Mouse (Mus musculus) lung, postnatal 14 days (tissue): ENCODE results near the gene Sprr2d.

Experiments used
- DNase-seq: peaks from one replicate; pipeline ENCODE4 v3.0.0; 2021

Sprr2d gene

GRCm38 (mm10) chr3:92338840-92339239 lies at the start of gene Sprr2d:
Gene Sprr2d (plus strand): TSS chr3:92339140.
- no peak for DNase-seq

DNA sequence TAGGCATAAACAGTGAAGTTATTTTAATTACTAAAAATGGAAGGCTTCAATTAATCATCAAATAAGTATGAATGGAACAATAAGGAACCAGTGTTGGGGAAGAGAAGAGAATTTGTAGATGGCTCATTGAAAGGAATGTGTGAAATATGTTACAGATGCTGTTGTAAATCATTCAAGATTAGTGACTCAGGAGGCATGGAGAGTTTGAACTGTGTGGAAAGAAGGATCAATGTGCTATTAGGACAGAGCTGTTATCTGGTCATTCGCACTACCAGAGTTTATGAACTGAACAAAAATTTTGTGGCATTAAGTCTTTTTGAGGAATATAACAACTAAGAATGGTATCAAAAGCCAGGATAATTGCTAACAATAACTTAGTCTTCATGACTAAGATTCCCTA lies 31.5 kb upstream of the Sprr2d start:
- no peak for DNase-seq

DNA sequence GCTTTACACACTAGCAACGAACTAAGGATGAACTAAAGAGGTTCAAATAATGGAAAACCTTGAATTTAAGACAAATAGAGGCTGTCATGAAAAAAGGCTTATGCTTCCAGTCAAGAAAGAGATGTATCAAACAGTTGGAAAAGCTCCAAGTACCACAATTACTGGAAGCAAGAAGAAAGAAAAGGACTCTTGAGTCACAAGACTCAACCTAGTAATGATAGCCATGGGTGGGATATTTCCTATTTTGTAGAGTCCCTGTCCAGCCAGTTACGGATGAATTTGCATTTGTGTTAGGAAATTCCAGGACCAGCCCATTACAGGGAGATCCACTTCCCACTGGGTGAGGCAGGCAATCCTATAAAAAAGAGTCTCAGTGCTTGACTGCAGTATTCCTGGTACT lies 22.6 kb upstream of the Sprr2d start, which contains the start of gene Sprr2b:
TSS of gene Sprr2b (plus strand) at position 301 of the 400 bp plus-strand sequence.
- no peak for DNase-seq

GRCm38 (mm10) chr3:92317384-92317783 lies 21.6 kb upstream of the Sprr2d start:
- DNase-seq, result no peak

- no peak for DNase-seq
Observed at GRCm38 (mm10) chr3:92336278-92336677, 2.7 kb upstream of the Sprr2d start.

- DNase-seq, result no peak
Observed at GRCm38 (mm10) chr3:92351843-92352242, 12.9 kb downstream of the Sprr2d start, which contains the start of gene Sprr2e. Gene Sprr2e (plus strand): TSS chr3:92352143.

GRCm38 (mm10) chr3:92361619-92362018 lies 22.7 kb downstream of the Sprr2d start:
- no peak for DNase-seq

GRCm38 (mm10) chr3:92364887-92365286 lies 25.9 kb downstream of the Sprr2d start, which contains the start of gene Sprr2f:
Gene Sprr2f (plus strand): TSS chr3:92365187.
- DNase-seq, result no peak

DNA sequence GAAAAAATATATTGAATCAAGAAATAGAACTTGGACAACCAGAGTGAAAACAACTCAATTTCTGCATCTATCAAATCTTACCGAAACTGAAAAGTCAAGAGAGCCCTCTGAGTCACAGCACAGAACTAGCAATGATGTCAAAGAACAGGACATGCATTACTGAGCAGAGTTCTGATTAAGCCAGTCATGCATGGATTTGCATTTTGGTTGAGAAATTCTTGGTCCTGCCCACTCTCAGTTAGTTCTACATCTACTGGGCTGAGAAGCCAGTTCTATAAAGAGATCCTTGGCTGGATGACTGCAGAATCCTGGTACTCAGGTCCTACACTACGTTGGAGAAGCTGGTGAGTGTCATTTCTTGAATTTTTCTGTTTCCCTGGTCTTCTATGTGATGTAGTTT lies 34.7 kb downstream of the Sprr2d start:
- no peak for DNase-seq

GRCm38 (mm10) chr3:92385385-92385784 lies 46.4 kb downstream of the Sprr2d start, which contains the start of gene Sprr2h:
Gene Sprr2h (plus strand): TSS chr3:92385685.
- DNase-seq, result no peak
